Comparison of ENCODE assay signal across 12 mouse cellular contexts in the genomic region with DNA sequence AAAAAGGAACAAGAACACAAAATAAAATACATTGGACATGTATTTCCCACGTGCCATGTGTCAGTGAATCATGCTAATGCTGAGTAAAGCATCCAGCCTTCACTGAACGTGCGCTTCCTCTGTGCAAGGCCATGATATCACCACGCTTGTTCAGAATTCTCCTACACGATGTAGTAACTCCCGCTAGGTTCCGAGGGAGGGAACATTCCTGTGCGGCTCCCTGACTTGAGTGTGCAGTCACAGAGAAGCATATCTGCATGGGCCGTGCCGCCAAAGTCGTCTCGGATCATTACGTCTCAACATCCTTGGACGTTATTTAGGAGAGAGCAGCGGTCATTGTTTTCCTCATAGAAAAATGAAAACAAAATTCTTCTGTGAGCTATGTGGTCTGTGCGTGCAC.
DNase-seq lines count a peak whose midpoint lies in the region; ATAC-seq and TF ChIP-seq lines count a peak whose summit lies in the region.
"Had no signal": no experiment of that assay in that cellular context is flagged by ENCODE, and none has a peak within 500 bp of the region (broad histone marks: within the 10 kb centered on the region; RNA-seq: fewer than 3 reads in every experiment).

No protein-coding gene starts in this region.

- H3K4me3 ChIP-seq in heart, embryonic 13.5 days: peak overlapping the region; percentile 22
- no peak overlapping the region for H3K4me3 ChIP-seq in thymus, adult 2 months (ENCODE audit: control insufficient read depth, insufficient read depth, low read length)
- H3K4me3 ChIP-seq: midbrain, embryonic 13.5 days had no signal

- no peak for ATAC-seq in heart, embryonic 13.5 days (ENCODE audit: extremely low read depth, insufficient number of reproducible peaks, low FRiP score, low TSS enrichment)
- ATAC-seq: midbrain, embryonic 13.5 days had no signal

- peak overlapping the region; percentile 94 for H3K27ac ChIP-seq in heart, embryonic 13.5 days (replicated peaks)
- H3K27ac ChIP-seq in thymus, adult 2 months (ENCODE audit: control insufficient read depth, insufficient read depth, low read length): no peak overlapping the region
- H3K27ac ChIP-seq: midbrain, embryonic 13.5 days had no signal

- TF ChIP-seq POLR2A in brain, embryonic 14.5 days (IDR thresholded peaks at IDR 0.05; ENCODE audit: borderline replicate concordance, extremely low read depth, insufficient read depth, insufficient read length, poor library complexity, severe bottlenecking): no peak
- TF ChIP-seq POLR2A in thymus, adult 2 months (IDR thresholded peaks at IDR 0.05; ENCODE audit: control insufficient read depth, extremely low read depth, insufficient read depth, low read length, poor library complexity): no peak

- H3K36me3 ChIP-seq in heart, embryonic 13.5 days: peaks cover 17% of the 10 kb centered on the region
- H3K36me3 ChIP-seq in thymus, adult 2 months (ENCODE audit: control insufficient read depth, insufficient read depth, low read length): no peaks in the 10 kb centered on the region

- 25% methylated on average over 16 of the region's 16 CpGs for WGBS in heart, embryonic 13.5 days
- 93% methylated on average over 16 of the region's 16 CpGs for WGBS in thymus, adult 2 months

- no peak for TF ChIP-seq CTCF in brain, embryonic 14.5 days (IDR thresholded peaks at IDR 0.05; ENCODE audit: borderline replicate concordance, extremely low read depth, insufficient read depth, insufficient read length)
- TF ChIP-seq CTCF in thymus, adult 2 months (IDR thresholded peaks at IDR 0.05; ENCODE audit: borderline replicate concordance, control insufficient read depth, extremely low read depth, insufficient read depth, low read length, poor library complexity): no peak

- H3K4me1 ChIP-seq in heart, embryonic 13.5 days: peaks cover 71% of the 10 kb centered on the region
- H3K4me1 ChIP-seq in thymus, adult 2 months (replicated peaks; ENCODE audit: control insufficient read depth, insufficient read depth, low read length): no peaks in the 10 kb centered on the region

- peak overlapping the region; percentile 71 for H3K9ac ChIP-seq in heart, embryonic 13.5 days
- H3K9ac ChIP-seq: midbrain, embryonic 13.5 days had no signal

- intact Hi-C loops in heart, postnatal 25 days (cut with DNase I): no loop called here

- no peaks in the 10 kb centered on the region for H3K27me3 ChIP-seq in heart, embryonic 13.5 days (replicated peaks)
- H3K27me3 ChIP-seq in thymus, adult 2 months (ENCODE audit: control insufficient read depth, insufficient read depth, low read length): no peaks in the 10 kb centered on the region
- H3K27me3 ChIP-seq: midbrain, embryonic 13.5 days had no signal

- H3K4me2 ChIP-seq in heart, embryonic 13.5 days: peak overlapping the region; percentile 58
- H3K4me2 ChIP-seq: liver, embryonic 11.5 days; midbrain, embryonic 13.5 days had no signal

- no peaks in the 10 kb centered on the region for H3K9me3 ChIP-seq in heart, embryonic 13.5 days
- H3K9me3 ChIP-seq: midbrain, embryonic 13.5 days had no signal

- DNase-seq in heart, postnatal 25 days (ENCODE audit: low spot score): no peak
- peak; percentile 51 for DNase-seq in ovary, postnatal 36 days (ENCODE audit: low spot score)
- DNase-seq in ovary, postnatal 10 days (ENCODE audit: low spot score): no peak
- DNase-seq in brain, embryonic 14.5 days (ENCODE audit: low read depth): peak; percentile 23
- DNase-seq in kidney, postnatal 25 days: peak; percentile 45 to 58
- no peak for DNase-seq in thymus, adult 2 months
- no peak for DNase-seq in cerebellum, adult 11-12 months
- DNase-seq: cerebellum, postnatal 10 days; thymus, postnatal 14 days had no signal

Comparison
In these comparisons a context has a peak if more than half of its experiments do, and no peak if none do; other contexts are left out.
1. DNase-seq: peak in ovary, postnatal 36 days (single experiment), brain, embryonic 14.5 days (single experiment) and kidney, postnatal 25 days (2 of 2); none in heart, postnatal 25 days (single experiment), ovary, postnatal 10 days (single experiment), thymus, adult 2 months (single experiment) and cerebellum, adult 11-12 months (single experiment).